Mouse (Mus musculus) c-Kit-negative CD71-positive TER-119-positive erythroid progenitor cells, embryonic 14.5 days (primary cell): ENCODE data around the gene Cadm2.

Source experiments
- DNase-seq: peaks from one replicate; pipeline ENCODE4 v3.0.0-alpha.2; 2013; ENCODE audit warnings: low read depth, low spot score

The Cadm2 gene

GRCm38 (mm10) chr16:67509079-67509478, 111.6 kb downstream of the Cadm2 start:
- DNase-seq: no peak

DNA sequence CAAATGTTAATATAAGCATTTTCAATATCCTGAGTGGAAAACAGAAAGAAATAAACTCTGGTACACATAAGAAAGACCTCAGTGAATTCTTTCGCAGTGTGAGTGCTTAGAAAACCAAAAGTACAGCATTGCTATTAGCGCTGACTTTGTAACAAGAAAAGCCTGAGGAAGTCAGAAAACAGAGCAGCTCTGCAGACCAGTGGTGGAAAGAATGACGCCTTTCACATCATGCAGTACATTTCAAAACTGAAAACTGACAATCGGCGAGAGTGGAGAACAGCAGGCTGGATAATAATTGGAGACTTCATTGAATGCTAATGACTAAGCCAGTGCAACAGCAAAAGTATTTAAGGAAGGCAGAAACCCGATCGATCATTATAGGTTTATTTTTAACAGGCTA, 138.2 kb downstream of the Cadm2 start:
- DNase-seq: no peak

DNA sequence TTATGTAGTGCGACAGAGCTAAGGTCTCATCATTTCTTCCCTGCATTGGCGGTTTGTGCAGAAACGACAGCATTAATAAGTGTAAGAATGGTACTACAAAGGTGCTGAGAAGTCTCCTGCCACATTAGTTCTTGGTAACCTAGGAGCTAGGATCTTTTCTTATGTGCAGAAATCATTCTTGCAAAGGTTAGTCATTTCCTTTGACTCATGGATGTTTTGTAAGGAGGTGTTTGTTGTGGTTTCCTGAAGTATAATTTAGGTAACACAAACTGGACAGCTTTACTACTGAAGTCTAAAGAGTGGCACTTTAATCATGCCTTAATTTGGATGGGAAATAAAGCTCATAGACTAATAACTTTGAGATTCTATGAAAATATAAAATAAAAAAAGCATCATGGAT, 153.7 kb downstream of the Cadm2 start:
- DNase-seq: no peak

DNA sequence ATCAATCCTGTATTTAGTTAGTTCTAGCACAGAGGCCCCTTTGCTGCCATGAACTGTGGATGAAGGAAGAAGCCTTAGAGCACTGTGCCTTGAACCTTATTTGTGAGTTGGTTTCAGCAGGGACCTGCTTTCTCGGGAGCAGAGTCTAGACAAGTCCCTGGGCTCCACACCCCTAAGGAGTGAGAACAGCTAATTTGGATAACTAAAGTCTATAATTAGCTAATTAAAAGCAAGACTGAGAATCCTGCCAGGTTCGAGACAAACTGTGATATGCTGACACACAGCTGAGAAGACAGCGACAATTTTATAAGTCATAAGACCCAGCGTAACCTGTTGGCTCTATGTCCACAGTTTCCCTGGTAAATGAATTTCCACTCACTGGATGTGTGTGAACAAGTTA, 184.4 kb downstream of the Cadm2 start:
- DNase-seq: no peak

- DNase-seq: no peak
These were observed 195.3 kb downstream of the Cadm2 start for GRCm38 (mm10) chr16:67425371-67425770.

GRCm38 (mm10) chr16:67410926-67411325, 209.8 kb downstream of the Cadm2 start:
- DNase-seq: no peak

DNA sequence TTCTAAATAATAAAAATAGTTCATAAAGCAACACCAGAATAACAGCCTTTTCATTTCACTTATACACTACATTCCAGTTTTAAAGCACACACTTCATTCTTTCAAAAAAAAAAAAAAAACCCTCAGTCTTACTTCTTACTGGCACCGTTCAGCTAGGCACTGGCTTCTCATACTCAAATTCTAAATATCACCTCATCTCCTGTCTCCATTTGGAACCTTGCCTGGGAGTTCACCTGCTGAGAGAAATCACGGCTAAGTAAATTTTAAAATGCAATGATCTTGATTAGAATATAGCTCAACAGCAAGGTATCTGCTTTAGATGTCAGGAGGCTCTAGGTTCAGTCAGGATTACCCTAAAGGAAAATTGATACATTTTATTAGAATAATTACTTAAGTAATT, 210.2 kb downstream of the Cadm2 start:
- DNase-seq: no peak

DNA sequence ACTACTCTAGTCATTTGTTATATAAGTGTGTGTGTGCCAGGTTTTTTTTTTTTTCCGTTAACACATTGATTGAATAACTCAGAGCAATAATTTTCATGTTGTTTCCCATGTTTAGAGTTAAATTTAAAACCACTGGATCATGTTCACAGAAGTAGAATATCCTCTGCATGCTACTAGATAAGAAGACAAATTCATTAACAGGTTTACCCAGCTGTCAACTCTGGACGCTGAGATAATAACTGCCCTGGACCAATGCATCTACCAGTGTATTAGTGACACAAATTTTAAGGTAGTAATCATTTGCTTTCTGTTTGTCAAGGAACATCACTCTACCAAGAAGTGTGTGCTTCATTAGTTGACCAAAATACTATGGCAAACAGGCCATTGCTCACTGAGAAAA, 253.0 kb downstream of the Cadm2 start:
- peak; percentile 1 for DNase-seq

- DNase-seq: no peak
These were observed 272.7 kb downstream of the Cadm2 start for GRCm38 (mm10) chr16:67348011-67348410.

- DNase-seq: no peak
These were observed 273.1 kb downstream of the Cadm2 start for GRCm38 (mm10) chr16:67347561-67347960.

DNA sequence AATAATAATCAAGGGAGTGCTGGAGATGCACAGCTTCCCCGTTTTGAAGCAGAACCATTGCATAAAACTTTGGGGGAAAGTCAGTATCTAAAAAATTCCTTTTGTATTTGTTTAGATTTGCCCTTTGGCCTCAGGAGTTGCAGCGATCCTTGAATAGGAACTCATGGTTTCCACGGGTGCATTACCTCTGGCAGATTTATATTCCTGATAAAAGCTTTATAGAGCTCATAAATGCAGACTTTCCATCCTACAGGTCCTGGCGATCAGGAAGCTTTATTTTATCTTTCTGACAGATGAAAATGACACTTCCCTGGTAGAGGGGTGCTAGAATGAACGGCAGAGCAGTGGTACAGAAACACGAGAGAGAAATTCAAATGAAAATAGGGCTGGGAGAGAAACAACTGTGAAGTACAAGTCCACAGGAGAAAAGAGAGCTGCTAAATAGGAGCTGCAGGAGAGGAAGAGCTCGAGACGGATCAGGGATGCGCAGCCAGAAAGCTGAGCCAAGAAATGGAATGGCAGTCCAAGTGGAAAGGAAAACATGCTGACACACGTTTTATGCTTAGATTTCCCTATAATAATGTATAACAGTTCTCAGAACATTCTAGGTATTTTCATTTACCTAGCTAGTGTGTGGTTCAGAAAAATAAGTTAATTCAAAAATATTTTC, 274.0 kb downstream of the Cadm2 start:
- no peak for DNase-seq

- DNase-seq: no peak
These were observed 276.5 kb downstream of the Cadm2 start for GRCm38 (mm10) chr16:67344194-67344593.

- no peak for DNase-seq
These were observed 309.7 kb downstream of the Cadm2 start for GRCm38 (mm10) chr16:67311033-67311432.

DNA sequence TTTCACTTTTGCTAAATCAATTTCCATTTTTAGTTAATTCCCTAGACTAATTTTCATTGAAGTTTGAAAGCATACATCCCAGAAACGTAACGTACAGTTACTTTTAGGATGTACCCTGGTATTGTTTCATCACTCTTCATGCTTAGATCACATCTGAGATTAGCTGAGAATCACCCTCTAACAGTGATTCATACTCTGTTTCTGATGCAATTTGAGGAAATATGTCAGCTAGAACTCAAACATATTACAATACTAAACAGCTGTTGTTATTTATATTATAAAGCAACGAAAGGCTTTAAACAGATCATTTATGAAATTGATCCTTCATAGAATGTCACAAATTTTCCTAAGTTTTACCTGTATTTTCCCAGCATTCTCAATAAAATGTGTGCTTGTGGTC, 336.0 kb downstream of the Cadm2 start:
- DNase-seq: no peak

DNA sequence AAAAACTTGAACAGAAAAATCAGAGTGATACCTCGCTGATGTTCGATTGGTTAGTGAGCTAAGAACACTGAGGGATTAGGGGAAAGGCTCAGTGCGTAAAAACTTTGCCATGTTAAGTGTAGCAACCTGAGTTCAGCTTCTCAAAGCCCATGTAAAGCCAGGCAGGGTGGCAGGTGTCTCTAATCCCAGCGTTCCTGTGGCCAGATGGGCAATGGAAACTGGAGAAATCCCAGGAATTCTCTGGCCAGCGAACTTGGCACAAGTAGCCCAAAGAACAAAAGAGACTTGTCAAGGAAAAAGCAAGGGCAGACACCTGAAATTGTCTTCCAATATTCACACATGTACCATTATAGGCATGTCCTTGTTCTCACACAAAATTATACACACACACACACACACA, 377.1 kb downstream of the Cadm2 start:
- no peak for DNase-seq

DNA sequence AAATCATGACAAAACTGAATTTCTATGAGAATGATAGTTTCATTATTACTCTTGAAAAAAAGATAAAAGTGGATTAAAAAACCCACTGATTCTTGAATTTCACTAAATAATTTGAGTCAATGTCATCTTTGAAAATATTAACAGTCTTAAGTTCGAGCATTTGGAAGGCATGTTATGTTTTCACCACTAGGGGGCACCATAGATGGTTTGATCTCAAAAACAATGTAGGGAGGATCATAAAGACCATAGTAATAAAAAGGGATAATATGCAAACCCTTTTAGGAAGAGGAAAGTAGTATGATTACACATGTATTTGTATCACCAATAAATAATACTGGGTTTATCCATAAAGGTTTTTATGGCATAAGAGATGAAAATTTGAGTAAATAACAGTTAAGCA, 385.8 kb downstream of the Cadm2 start:
- DNase-seq: no peak

DNA sequence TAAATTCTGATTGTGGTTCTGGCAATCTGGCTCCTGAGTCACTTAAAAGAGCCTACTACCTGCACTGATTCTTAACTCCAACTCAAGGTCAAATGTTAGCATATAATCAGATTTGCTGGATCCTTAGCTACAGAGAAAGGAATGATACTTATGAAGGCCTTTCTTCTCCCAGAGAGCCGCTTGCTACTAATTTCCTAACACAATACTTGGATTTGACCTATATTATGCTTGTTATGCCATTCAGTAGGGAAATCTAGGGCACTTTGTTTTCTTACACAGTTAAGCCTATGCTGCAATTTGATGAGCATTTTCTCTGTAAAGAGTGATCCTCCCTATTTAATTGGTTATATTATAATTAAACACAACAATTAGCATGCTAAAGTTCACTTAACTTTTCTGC, 394.0 kb downstream of the Cadm2 start:
- no peak for DNase-seq

GRCm38 (mm10) chr16:67203329-67203728, 417.4 kb downstream of the Cadm2 start:
- no peak for DNase-seq

DNA sequence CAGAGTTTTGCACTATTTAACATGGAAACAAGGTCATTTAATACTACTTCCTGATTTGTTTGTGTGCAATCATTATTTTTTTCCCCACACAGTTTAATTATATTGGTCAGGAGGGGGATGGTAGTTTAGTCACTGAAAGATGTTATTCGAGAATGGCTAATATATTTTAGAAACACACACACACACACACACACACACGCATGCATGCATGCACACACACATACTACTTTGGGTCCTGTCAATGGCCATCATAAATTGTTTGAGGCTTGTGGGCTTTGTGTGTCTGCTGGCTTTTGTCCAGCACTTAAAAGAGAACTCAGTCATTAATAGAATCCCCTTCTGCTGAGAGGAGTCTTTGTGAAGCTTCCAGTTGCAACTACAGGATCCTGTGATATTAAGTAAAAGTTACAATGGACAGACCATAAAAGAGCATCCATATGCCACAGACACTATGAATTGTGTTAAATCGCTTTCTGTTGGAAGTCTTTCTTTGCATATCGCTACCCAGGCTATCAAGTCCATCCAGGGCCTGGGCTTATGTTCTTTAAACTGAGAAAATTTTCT, 427.8 kb downstream of the Cadm2 start:
- no peak for DNase-seq

GRCm38 (mm10) chr16:67192395-67192794, 428.3 kb downstream of the Cadm2 start:
- no peak for DNase-seq

GRCm38 (mm10) chr16:67186322-67186721, 434.4 kb downstream of the Cadm2 start:
- DNase-seq: no peak

DNA sequence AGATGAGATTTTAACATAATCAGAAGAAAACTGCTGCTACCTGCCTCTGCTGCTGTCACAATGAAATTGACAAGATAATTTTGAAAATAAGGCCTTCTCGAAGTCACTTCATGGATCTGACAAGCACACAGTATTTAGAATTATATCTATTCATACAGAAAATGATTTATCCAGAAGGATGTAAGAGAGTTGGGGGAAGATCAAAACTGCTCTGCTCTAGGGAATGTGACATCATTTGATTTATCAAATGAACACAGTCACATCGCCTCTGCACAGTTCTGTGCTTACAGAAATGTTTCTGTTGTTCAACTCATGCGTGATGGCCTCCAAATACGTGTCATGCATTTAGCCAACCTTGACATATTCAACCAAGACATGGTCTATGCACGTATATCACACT, 437.8 kb downstream of the Cadm2 start:
- DNase-seq: no peak

DNA sequence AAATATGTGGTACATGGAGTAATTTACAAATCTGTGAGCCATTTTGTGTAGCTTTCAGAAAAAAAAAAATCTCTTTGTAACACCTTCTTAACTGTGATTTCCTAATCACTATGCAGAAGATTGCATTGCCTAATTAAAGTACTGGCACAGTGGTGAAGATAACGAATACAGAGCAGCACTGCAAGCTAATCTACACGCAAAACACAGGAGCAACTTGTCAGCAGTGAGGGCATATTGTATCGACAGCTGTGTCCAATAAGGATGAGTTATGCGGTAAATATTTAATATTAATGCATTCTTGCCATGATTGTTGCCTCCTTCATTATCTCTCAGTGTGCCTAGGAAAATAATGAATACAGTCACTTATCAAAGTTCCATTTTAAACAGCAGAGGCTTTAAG, 445.3 kb downstream of the Cadm2 start:
- no peak for DNase-seq
